Mouse (Mus musculus): Measurements from ENCODE around the gene Hadh.

DNA sequence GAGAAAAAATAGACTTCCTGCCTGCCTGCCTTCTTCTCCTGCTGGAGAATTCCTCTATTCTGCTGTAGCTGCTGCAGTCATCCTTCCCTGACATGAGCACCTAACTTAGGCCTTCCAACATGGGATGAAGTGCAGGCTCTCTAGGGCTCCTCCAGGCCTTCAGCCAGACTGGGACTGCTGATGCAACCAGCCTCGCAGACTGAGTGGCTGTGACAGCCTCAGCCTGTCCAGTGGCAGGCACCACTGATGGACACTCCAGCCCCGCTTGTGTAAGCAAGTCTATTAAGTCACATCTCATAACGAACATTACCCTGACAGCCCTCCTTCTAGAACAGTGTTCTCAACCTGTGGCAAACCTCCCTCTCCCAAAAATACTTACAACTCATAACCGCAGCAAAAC is 2.2 kb upstream of the Hadh start:
- TF ChIP-seq SIN3A (IDR thresholded peaks at IDR 0.05; ENCODE audit: low read length) (no peak), GATA1 (IDR thresholded peaks at IDR 0.05; ENCODE audit: low read depth, low read length) (no peak), JUND (IDR thresholded peaks at IDR 0.05; ENCODE audit: low read depth, low read length) (no peak), ZNF384 (IDR thresholded peaks at IDR 0.05; ENCODE audit: low read depth, low read length) (no peak), CTCF (IDR thresholded peaks at IDR 0.05 in 2 of 3, conservative IDR thresholded peaks at IDR 0.05 in 1 of 3; ENCODE audit: control insufficient read depth in 1 of 3, insufficient read depth in 1 of 3, low read depth in 2 of 3, low read length in 3 of 3, poor library complexity in 1 of 3, severe bottlenecking in 1 of 3) (no peak)

Data from MEL (cell line).